Mouse (Mus musculus) lung, adult 18-20 months (tissue): ENCODE data around the gene Nxph4.

Source experiments
- DNase-seq, 2 experiments: peaks; one replicate each; pipeline ENCODE4 v3.0.0; 2022; ENCODE audit warnings: mixed read lengths in 2 of 2

Nxph4 gene

GRCm38 (mm10) chr10:127542084-127542483 lies 7.7 kb upstream of the Nxph4 start:
- no peak for DNase-seq

- no peak for DNase-seq
These were observed 7.2 kb upstream of the Nxph4 start for GRCm38 (mm10) chr10:127541510-127541909.

- peak; percentile 73 to 77 for DNase-seq
These were observed 3.7 kb upstream of the Nxph4 start for GRCm38 (mm10) chr10:127537854-127538583.

GRCm38 (mm10) chr10:127536586-127537314 lies 2.4 kb upstream of the Nxph4 start:
- DNase-seq, result peak in 1 of 2 experiments; percentile 34

- DNase-seq, result no peak
These were observed 598 bp upstream of the Nxph4 start for GRCm38 (mm10) chr10:127534929-127535384.

- DNase-seq, result no peak
These were observed 2.8 kb downstream of the Nxph4 start for GRCm38 (mm10) chr10:127531548-127531947.

GRCm38 (mm10) chr10:127530945-127531344 lies 3.4 kb downstream of the Nxph4 start:
- DNase-seq, result no peak

- DNase-seq, result no peak
These were observed 6.9 kb downstream of the Nxph4 start for GRCm38 (mm10) chr10:127527481-127527880.

GRCm38 (mm10) chr10:127526681-127527080 lies 7.7 kb downstream of the Nxph4 start:
- DNase-seq, result peak in 1 of 2 experiments; percentile 52

- no peak for DNase-seq
These were observed 8.3 kb downstream of the Nxph4 start for GRCm38 (mm10) chr10:127526048-127526447.

GRCm38 (mm10) chr10:127524646-127525255 lies 9.6 kb downstream of the Nxph4 start:
- DNase-seq, result no peak

GRCm38 (mm10) chr10:127522088-127522581 lies 12.2 kb downstream of the Nxph4 start, which contains the start of gene Shmt2:
Gene Shmt2 (minus strand): TSS chr10:127522444.
- peak; percentile 75 to 84 for DNase-seq

GRCm38 (mm10) chr10:127521611-127522080 lies 12.7 kb downstream of the Nxph4 start:
- no peak for DNase-seq

- no peak for DNase-seq
These were observed 13.5 kb downstream of the Nxph4 start for GRCm38 (mm10) chr10:127520714-127521357.

- DNase-seq, result no peak
These were observed 14.3 kb downstream of the Nxph4 start for GRCm38 (mm10) chr10:127519903-127520713.

- DNase-seq, result no peak
These were observed 15.2 kb downstream of the Nxph4 start for GRCm38 (mm10) chr10:127519041-127519701.

- DNase-seq, result no peak
These were observed 16.4 kb downstream of the Nxph4 start for GRCm38 (mm10) chr10:127517941-127518340.

GRCm38 (mm10) chr10:127516576-127517260 lies 17.6 kb downstream of the Nxph4 start:
- DNase-seq, result peak in 1 of 2 experiments; percentile 36

GRCm38 (mm10) chr10:127515983-127516459 lies 18.3 kb downstream of the Nxph4 start:
- DNase-seq, result no peak

GRCm38 (mm10) chr10:127515271-127515982 lies 18.9 kb downstream of the Nxph4 start:
- DNase-seq, result no peak
